Mouse (Mus musculus) limb, embryonic 14.5 days (tissue): ENCODE measurements around the gene Spint4. TPM values are rescaled to one million over a fixed set of nuclear protein-coding genes. Genes with fewer than 3 reads are reported as not detected.

Experiments
- ATAC-seq: fragments of 200-750 bp; cut with Nextera tagmentation; 2 replicates; pipeline ENCODE4 v1.8.0; 2017; ENCODE audit warnings: low read depth, moderate number of reproducible peaks, moderate TSS enrichment; ENCODE audit not compliant: low FRiP score
- DNase-seq: peaks from one replicate; pipeline ENCODE4 v3.0.0-alpha.2; 2015; ENCODE audit warnings: low spot score
- H3K27ac ChIP-seq: fragments of 300-500 bp; sonication (generic); replicated peaks from 2 replicates; pipeline ENCODE4 v1.5.1; 2014; ENCODE audit warnings: low read depth, mild to moderate bottlenecking, low read length, moderate library complexity, mixed read lengths
- H3K27me3 ChIP-seq: fragments of 300-500 bp; sonication (generic); 2 replicates; pipeline ENCODE4 v1.6.1; 2014; ENCODE audit warnings: low read length, mixed read lengths; ENCODE audit not compliant: control insufficient read depth, insufficient read depth
- H3K36me3 ChIP-seq: fragments of 300-500 bp; sonication (generic); 2 replicates; pipeline ENCODE4 v1.6.1; 2014; ENCODE audit warnings: mild to moderate bottlenecking, low read length, moderate library complexity, mixed read lengths; ENCODE audit not compliant: control insufficient read depth, insufficient read depth
- H3K4me1 ChIP-seq: fragments of 300-500 bp; sonication (generic); 2 replicates; pipeline ENCODE4 v1.6.1; 2014; ENCODE audit warnings: antibody characterized with exemption, low read length, mixed read lengths; ENCODE audit not compliant: control insufficient read depth, insufficient read depth
- H3K4me2 ChIP-seq: fragments of 300-500 bp; sonication (generic); replicated peaks from 2 replicates; pipeline ENCODE4 v1.6.1; 2014; ENCODE audit warnings: low read depth, mild to moderate bottlenecking, low read length, moderate library complexity; ENCODE audit not compliant: severe bottlenecking
- H3K4me3 ChIP-seq: fragments of 300-500 bp; sonication (generic); replicated peaks from 2 replicates; pipeline ENCODE4 v1.5.1; 2014; ENCODE audit warnings: low read length
- H3K9ac ChIP-seq: fragments of 300-500 bp; sonication (generic); 2 replicates; pipeline ENCODE4 v1.6.1; 2014; ENCODE audit warnings: mild to moderate bottlenecking, low read depth, low read length, moderate library complexity; ENCODE audit not compliant: severe bottlenecking
- H3K9me3 ChIP-seq: fragments of 300-500 bp; sonication (generic); 2 replicates; pipeline ENCODE4 v1.6.1; 2016; ENCODE audit warnings: low read length; ENCODE audit not compliant: control insufficient read depth
- POLR2A ChIP-seq: fragments of 200-500 bp; IDR thresholded peaks from 2 replicates; pipeline ENCODE4 v1.8.0; 2012; ENCODE audit warnings: inconsistent platforms, mild to moderate bottlenecking, moderate library complexity, borderline replicate concordance; ENCODE audit not compliant: insufficient read depth, insufficient read length; ENCODE audit errors: extremely low read depth
- WGBS: fragments of 180-500 bp; shearing (Covaris S2); extraction: QIAGEN DNeasy Blood & Tissue Kit; methylation state at CpG from one replicate; pipeline ENCODE4 v1.1.7; 2014; 5-methylcytosine and 5-hydroxymethylcytosine counted together
- polyA plus RNA-seq, 2 experiments: library from polyadenylated mRNA; depleted of rRNA in 1 of 2; stranded (reverse) in 1 of 2; unstranded in 1 of 2; fragments of >200 nt; fragmentation: Nextera tagmentation in 1 of 2; extraction: Ambion mirVana in 1 of 2; gene quantifications; 2 replicates each; pipeline versions ENCODE4 v1.2.1 to v1.2.3; 2012 to 2014

Spint4 gene
- polyA plus RNA-seq, 2 experiments: not detected

- Histone ChIP-seq H3K4me1 (no peaks in the 10 kb centered on the region), H3K4me2 (no peak overlapping the region), H3K4me3 (no peak overlapping the region), H3K27me3 (no peaks in the 10 kb centered on the region), H3K9ac (no peak overlapping the region), H3K27ac (no peak overlapping the region), H3K36me3 (no peaks in the 10 kb centered on the region), H3K9me3 (no peaks in the 10 kb centered on the region)
- WGBS: 91% methylated on average over 2 of the region's 2 CpGs
- no peak for DNase-seq
- TF ChIP-seq POLR2A: no peak
- ATAC-seq: no peak
Observed at GRCm38 (mm10) chr2:164733259-164733658, 35.0 kb downstream of the Spint4 start.

- no peak overlapping the region for H3K9ac ChIP-seq
- no peak for DNase-seq
- no peak overlapping the region for H3K4me2 ChIP-seq
- TF ChIP-seq POLR2A: no peak
- no peaks in the 10 kb centered on the region for H3K4me1 ChIP-seq
- H3K4me3 ChIP-seq: no peak overlapping the region
- no peaks in the 10 kb centered on the region for H3K27me3 ChIP-seq
- no peaks in the 10 kb centered on the region for H3K36me3 ChIP-seq
- no peaks in the 10 kb centered on the region for H3K9me3 ChIP-seq
- ATAC-seq: no peak
- 82% methylated on average over 5 of the region's 5 CpGs for WGBS
- no peak overlapping the region for H3K27ac ChIP-seq
Observed at GRCm38 (mm10) chr2:164734839-164735238, 36.5 kb downstream of the Spint4 start.

DNA sequence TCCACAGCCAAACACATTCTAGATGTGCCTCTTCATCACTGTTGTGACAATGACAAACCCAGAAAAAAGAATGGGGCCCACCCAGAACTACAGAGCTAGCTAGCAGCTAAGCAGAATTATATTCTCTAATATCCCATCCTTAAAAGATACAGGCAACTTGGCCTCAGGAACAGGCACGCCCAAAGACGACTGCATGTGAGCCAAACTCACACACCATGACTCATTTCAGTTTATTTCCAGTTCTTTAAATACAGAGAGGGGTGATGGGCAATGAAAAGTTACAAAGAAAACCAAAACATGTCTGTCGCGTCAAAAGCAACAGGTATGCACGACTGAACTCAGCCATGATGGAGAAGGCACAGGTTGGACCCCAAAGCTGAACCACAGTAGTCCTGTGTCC lies 37.1 kb downstream of the Spint4 start:
- no peak for TF ChIP-seq POLR2A
- no peaks in the 10 kb centered on the region for H3K4me1 ChIP-seq

GRCm38 (mm10) chr2:164737377-164738090 lies 39.2 kb downstream of the Spint4 start:
- DNase-seq: no peak

More for the DNA sequence above, 37.1 kb downstream of the Spint4 start:
- no peak for DNase-seq
- H3K4me2 ChIP-seq: no peak overlapping the region
- no peak for ATAC-seq
- H3K27ac ChIP-seq: no peak overlapping the region
- no peaks in the 10 kb centered on the region for H3K9me3 ChIP-seq
- no peak overlapping the region for H3K9ac ChIP-seq
- no peaks in the 10 kb centered on the region for H3K27me3 ChIP-seq
- no peaks in the 10 kb centered on the region for H3K36me3 ChIP-seq
- 85% methylated on average over 5 of the region's 5 CpGs for WGBS
- no peak overlapping the region for H3K4me3 ChIP-seq

DNA sequence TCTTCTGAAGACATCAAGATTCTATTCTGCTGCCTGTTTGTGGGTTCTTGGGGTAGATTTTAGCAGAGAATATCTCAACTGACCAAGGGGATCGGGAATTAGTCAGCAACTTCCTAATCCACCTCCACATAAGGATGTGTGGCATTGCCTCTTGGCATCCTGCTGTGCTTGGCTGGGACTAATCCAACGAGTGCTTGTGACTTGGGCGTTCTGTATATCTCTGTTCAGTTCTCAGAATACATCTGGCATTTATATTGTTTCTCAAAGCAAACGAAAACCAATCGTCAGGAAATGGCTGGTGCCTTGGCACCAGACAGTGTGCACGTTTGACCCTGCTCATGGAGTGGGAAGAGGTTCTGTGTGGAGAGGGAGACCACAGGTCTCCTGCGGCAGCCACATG lies 41.6 kb downstream of the Spint4 start:
- 30% methylated on average over 7 of the region's 7 CpGs for WGBS
- H3K4me2 ChIP-seq: no peak overlapping the region
- no peak overlapping the region for H3K4me3 ChIP-seq
- H3K27ac ChIP-seq: no peak overlapping the region
- ATAC-seq (no peak), DNase-seq (no peak)
- H3K4me1 ChIP-seq: no peaks in the 10 kb centered on the region
- no peak for TF ChIP-seq POLR2A
- H3K9ac ChIP-seq: no peak overlapping the region
- no peaks in the 10 kb centered on the region for H3K27me3 ChIP-seq
- H3K36me3 ChIP-seq: no peaks in the 10 kb centered on the region
- H3K9me3 ChIP-seq: no peaks in the 10 kb centered on the region

More at GRCm38 (mm10) chr2:164737377-164738090, 39.2 kb downstream of the Spint4 start:
- H3K4me3 ChIP-seq: no peak overlapping the region
- no peaks in the 10 kb centered on the region for H3K4me1 ChIP-seq
- 69% methylated on average over 3 of the region's 3 CpGs for WGBS
- H3K27me3 ChIP-seq: no peaks in the 10 kb centered on the region
- H3K27ac ChIP-seq: no peak overlapping the region
- no peaks in the 10 kb centered on the region for H3K9me3 ChIP-seq
- no peak for TF ChIP-seq POLR2A
- no peak overlapping the region for H3K9ac ChIP-seq
- no peak overlapping the region for H3K4me2 ChIP-seq
- no peaks in the 10 kb centered on the region for H3K36me3 ChIP-seq
- ATAC-seq: no peak
